Mouse (Mus musculus) kidney, postnatal 0 days (tissue): ENCODE measurements around the gene Zfhx3. TPM values are rescaled to one million over a fixed set of nuclear protein-coding genes. Genes with fewer than 3 reads are reported as not detected.
A peak's percentile ranks its signal among the peaks of the same experiment; 100 is the strongest.

Experiments used
- ATAC-seq: fragments of 200-750 bp; cut with Nextera tagmentation; replicated peaks from 2 replicates; pipeline ENCODE4 v1.8.0; 2017; ENCODE audit warnings: low read depth, moderate number of reproducible peaks, moderate TSS enrichment, moderate library complexity; ENCODE audit not compliant: low FRiP score
- DNase-seq: peaks from one replicate; pipeline ENCODE4 v3.0.0-alpha.2; 2016; ENCODE audit warnings: low spot score
- H3K27ac ChIP-seq: fragments of 300-500 bp; sonication (generic); 2 replicates; pipeline ENCODE4 v1.5.1; 2014; ENCODE audit warnings: mild to moderate bottlenecking
- H3K27me3 ChIP-seq: fragments of 300-500 bp; sonication (generic); 2 replicates; pipeline ENCODE4 v1.6.1; 2014; ENCODE audit warnings: low read length, mixed read lengths; ENCODE audit not compliant: insufficient read depth
- H3K36me3 ChIP-seq: fragments of 300-500 bp; sonication (generic); 2 replicates; pipeline ENCODE4 v1.6.1; 2014; ENCODE audit warnings: low read length, mixed read lengths; ENCODE audit not compliant: insufficient read depth
- H3K4me1 ChIP-seq: fragments of 300-500 bp; sonication (generic); replicated peaks from 2 replicates; pipeline ENCODE4 v1.6.1; 2014; ENCODE audit warnings: antibody characterized with exemption, low read length, mixed read lengths; ENCODE audit not compliant: insufficient read depth
- H3K4me2 ChIP-seq: fragments of 300-500 bp; sonication (generic); 2 replicates; pipeline ENCODE4 v1.6.1; 2014; ENCODE audit warnings: mild to moderate bottlenecking, low read length, moderate library complexity, mixed read lengths
- H3K4me3 ChIP-seq: fragments of 300-500 bp; sonication (generic); replicated peaks from 2 replicates; pipeline ENCODE4 v1.5.1; 2014; ENCODE audit warnings: low read depth, low read length
- H3K9ac ChIP-seq: fragments of 300-500 bp; sonication (generic); 2 replicates; pipeline ENCODE4 v1.6.1; 2014; ENCODE audit warnings: low read depth, low read length
- H3K9me3 ChIP-seq: fragments of 300-500 bp; sonication (generic); replicated peaks from 2 replicates; pipeline ENCODE4 v1.6.1; 2016; ENCODE audit warnings: low read length, inconsistent platforms, mixed read lengths
- CTCF ChIP-seq: IDR thresholded peaks from 2 replicates; pipeline ENCODE4 v1.5.1; 2016; ENCODE audit warnings: antibody characterized with exemption, low read depth, mild to moderate bottlenecking, moderate library complexity
- WGBS: fragments of 180-500 bp; shearing (Covaris S2); extraction: QIAGEN DNeasy Blood & Tissue Kit; methylation state at CpG from one replicate; pipeline ENCODE4 v1.1.7; 2014; 5-methylcytosine and 5-hydroxymethylcytosine counted together
- polyA plus RNA-seq: library from polyadenylated mRNA; unstranded; fragments of >200 nt; fragmentation: Nextera tagmentation; extraction: Ambion mirVana; gene quantifications from 2 replicates; pipeline ENCODE4 v1.2.1, GENCODE M21; 2015

Zfhx3 gene
- polyA plus RNA-seq, 1 experiment from 2014 or later = 5.0 TPM

DNA sequence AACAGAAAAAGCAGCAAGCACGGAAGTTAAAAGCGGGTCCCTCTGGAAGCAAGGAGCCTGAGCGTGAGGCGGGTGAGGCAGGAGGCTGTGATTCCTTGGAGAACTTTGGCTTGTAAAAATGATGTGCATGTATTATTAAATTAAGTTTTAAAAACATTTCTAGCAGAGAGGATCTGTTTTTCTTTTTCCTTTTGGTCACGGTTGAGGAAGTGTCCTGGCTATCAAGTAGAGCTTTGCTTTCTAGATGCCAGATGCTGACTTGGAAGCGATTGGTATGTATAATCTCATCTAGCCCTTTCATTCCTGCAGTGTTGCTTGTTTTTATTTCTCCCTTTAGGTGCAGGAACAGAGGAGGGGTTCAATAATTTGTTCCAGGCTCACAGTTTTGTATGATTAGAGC, 92.3 kb downstream of the Zfhx3 start:
- Histone ChIP-seq H3K27me3 (no peaks in the 10 kb centered on the region), H3K4me2 (no peak overlapping the region), H3K36me3 (no peaks in the 10 kb centered on the region), H3K9ac (no peak overlapping the region), H3K9me3 (no peaks in the 10 kb centered on the region), H3K4me1 (no peaks in the 10 kb centered on the region), H3K27ac (no peak overlapping the region), H3K4me3 (no peak overlapping the region)
- 67% methylated on average over 6 of the region's 6 CpGs for WGBS
- no peak for DNase-seq
- no peak for ATAC-seq
- no peak for TF ChIP-seq CTCF

DNA sequence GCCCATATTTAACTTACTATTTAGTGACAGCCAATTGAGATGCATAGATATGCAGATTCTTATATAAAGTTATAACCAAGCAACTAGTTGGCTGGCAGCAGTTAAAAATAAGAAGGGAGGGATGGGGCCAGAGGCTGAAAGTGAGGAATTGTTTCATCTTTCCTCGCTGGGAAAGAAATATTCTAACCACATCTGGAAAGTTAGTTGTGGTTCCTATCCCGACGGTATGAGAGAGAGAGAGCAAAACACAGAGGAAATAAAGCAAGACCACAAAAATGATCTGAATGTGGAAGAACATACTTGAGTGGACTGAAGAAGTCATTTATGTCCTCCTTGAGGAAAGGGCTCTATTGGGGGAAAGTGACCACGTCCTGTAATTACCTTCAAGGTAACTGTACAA, 101.2 kb downstream of the Zfhx3 start:
- WGBS = 58% methylated on average over 4 of the region's 4 CpGs
- DNase-seq = peak; percentile 39

DNA sequence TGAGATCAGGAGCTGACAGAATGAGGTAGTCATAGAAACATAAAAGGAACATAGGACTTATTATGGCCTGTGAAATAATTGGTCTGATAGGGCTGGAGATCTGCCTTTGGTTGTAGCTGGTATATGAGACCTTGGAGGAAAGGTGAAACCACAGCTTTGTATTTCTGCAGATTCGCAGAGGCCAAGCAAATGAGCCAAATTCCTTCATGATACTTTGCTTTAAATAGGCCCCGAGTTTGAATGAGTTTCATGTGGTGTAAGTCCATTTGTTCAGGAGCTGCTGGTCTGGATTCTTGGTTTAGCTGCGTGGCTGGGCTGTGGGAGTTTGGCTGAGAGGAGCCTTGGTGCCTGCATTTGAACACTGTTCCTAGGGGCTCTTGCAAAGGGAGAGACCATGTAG, 101.7 kb downstream of the Zfhx3 start:
- Histone ChIP-seq H3K27me3 (no peaks in the 10 kb centered on the region), H3K36me3 (no peaks in the 10 kb centered on the region), H3K4me2 (no peak overlapping the region), H3K9ac (no peak overlapping the region), H3K9me3 (no peaks in the 10 kb centered on the region), H3K4me1 (no peaks in the 10 kb centered on the region), H3K4me3 (no peak overlapping the region), H3K27ac (no peak overlapping the region)
- DNase-seq (peak; percentile 27), ATAC-seq (no peak)
- 58% methylated on average over 3 of the region's 3 CpGs for WGBS
- TF ChIP-seq CTCF = no peak

More for the DNA sequence above, 101.2 kb downstream of the Zfhx3 start:
- Histone ChIP-seq H3K4me1 (no peaks in the 10 kb centered on the region), H3K36me3 (no peaks in the 10 kb centered on the region), H3K27ac (no peak overlapping the region), H3K4me2 (no peak overlapping the region), H3K4me3 (no peak overlapping the region), H3K9ac (no peak overlapping the region), H3K27me3 (no peaks in the 10 kb centered on the region), H3K9me3 (no peaks in the 10 kb centered on the region)
- no peak for ATAC-seq
- no peak for TF ChIP-seq CTCF

DNA sequence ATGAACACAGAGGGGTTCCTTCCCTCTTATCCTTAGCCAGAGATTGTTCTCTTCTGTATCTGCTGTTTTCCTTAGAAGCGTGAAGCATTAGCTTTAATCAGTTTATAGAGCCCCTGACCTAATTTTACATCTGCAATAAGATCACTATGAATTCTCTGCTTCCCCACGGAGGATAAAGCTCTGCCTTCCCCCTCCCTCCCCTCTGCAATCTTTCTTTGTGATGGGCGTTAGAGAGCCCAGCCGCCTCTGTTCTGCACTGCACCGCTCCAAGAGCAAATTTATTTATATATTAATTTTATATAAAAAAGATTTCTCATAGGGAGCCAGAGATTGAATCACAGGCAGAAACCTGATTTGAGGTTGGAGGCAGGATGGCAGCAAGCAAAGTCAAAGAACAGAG, 113.8 kb downstream of the Zfhx3 start:
- WGBS = 63% methylated on average over 5 of the region's 5 CpGs

DNA sequence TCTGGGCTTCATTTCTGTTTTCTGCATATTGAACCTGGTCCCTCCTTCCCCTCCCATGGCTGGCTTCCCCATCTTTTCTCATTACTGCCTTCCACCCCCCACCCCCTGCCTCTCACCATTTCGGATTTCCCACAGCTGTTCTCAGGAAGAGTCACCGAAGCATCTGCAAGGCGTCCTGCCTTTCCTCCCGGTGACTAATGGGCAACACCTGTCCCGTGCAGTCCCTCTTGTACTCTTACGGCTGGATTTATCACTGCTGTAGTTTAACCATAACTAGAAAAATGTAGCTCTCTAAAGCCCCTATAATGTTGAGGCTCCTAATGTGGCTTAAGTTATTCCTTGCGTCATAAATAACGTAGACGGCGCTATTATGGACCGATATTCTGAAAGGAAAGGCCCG, 119.5 kb downstream of the Zfhx3 start:
- Histone ChIP-seq H3K9ac (no peak overlapping the region), H3K9me3 (no peaks in the 10 kb centered on the region), H3K36me3 (no peaks in the 10 kb centered on the region), H3K27me3 (no peaks in the 10 kb centered on the region), H3K4me2 (no peak overlapping the region), H3K4me3 (no peak overlapping the region), H3K4me1 (no peaks in the 10 kb centered on the region), H3K27ac (no peak overlapping the region)
- no peak for ATAC-seq
- WGBS = 41% methylated on average over 12 of the region's 12 CpGs
- peak; percentile 6 for DNase-seq
- no peak for TF ChIP-seq CTCF

More for the DNA sequence above, 113.8 kb downstream of the Zfhx3 start:
- no peak for TF ChIP-seq CTCF
- H3K4me3 ChIP-seq = no peak overlapping the region
- DNase-seq (no peak), ATAC-seq (no peak)
- H3K4me1 ChIP-seq = no peaks in the 10 kb centered on the region
- no peaks in the 10 kb centered on the region for H3K9me3 ChIP-seq
- H3K27me3 ChIP-seq = no peaks in the 10 kb centered on the region
- no peaks in the 10 kb centered on the region for H3K36me3 ChIP-seq
- H3K4me2 ChIP-seq = no peak overlapping the region
- no peak overlapping the region for H3K9ac ChIP-seq
- H3K27ac ChIP-seq = no peak overlapping the region

DNA sequence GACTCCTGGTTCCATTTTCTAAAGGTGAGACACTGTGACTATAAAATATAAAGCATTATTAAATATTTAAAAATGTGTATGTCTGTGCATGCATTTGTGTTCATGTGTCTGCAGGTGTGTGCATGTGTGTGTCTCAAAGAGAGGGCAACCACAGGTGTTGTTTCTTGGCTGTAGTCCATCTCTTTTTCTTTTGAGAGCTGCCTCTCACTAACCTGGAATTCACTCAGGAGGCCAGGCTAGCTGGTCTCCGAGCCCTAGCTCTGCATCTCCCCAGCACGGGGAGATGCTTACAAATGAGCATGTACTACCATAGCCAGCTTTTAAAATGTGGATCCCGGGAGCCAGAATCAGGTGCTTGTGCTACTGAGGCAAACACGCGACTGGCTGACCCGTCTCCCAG, 124.7 kb downstream of the Zfhx3 start:
- Histone ChIP-seq H3K36me3 (no peaks in the 10 kb centered on the region), H3K4me3 (no peak overlapping the region), H3K27ac (no peak overlapping the region), H3K9me3 (no peaks in the 10 kb centered on the region), H3K4me2 (no peak overlapping the region), H3K9ac (no peak overlapping the region), H3K4me1 (no peaks in the 10 kb centered on the region), H3K27me3 (no peaks in the 10 kb centered on the region)
- ATAC-seq (no peak), DNase-seq (no peak)
- 86% methylated on average over 6 of the region's 6 CpGs for WGBS
- no peak for TF ChIP-seq CTCF

DNA sequence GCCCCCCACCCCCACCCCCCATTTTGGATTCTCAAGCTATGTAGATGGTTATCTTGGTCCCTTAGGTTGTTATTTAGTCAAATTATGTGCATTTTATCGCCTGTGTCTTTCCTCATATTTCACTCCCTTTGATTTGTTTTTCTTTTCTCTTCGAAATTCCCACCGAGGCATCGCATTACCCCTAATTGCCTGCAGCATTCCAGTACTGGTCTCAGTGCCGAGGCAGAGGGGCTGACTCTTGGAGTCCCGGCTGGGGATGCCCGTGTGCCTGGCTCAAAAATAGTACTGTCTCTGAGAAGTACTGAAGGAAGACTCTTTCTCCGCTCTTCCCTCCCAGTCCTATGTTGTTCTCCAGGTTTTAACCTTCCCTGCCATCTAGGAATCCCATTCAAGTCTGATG, 125.8 kb downstream of the Zfhx3 start:
- Histone ChIP-seq H3K4me1 (no peaks in the 10 kb centered on the region), H3K27me3 (no peaks in the 10 kb centered on the region), H3K4me2 (peak overlapping the region; percentile 2; the same call in 1 of the 2 replicates), H3K36me3 (no peaks in the 10 kb centered on the region), H3K9me3 (no peaks in the 10 kb centered on the region), H3K9ac (no peak overlapping the region), H3K27ac (no peak overlapping the region), H3K4me3 (no peak overlapping the region)
- ATAC-seq (no peak), DNase-seq (peak; percentile 48)
- WGBS = 5% methylated on average over 8 of the region's 8 CpGs
- TF ChIP-seq CTCF = no peak
